Mouse (Mus musculus): Measurements from ENCODE around the gene Gm17334.
"Not testable (repeated sequence)": the region's sequence is repeated elsewhere in the genome, so short reads cannot be mapped to it uniquely, and the experiment has no call there.

The Gm17334 gene

DNA sequence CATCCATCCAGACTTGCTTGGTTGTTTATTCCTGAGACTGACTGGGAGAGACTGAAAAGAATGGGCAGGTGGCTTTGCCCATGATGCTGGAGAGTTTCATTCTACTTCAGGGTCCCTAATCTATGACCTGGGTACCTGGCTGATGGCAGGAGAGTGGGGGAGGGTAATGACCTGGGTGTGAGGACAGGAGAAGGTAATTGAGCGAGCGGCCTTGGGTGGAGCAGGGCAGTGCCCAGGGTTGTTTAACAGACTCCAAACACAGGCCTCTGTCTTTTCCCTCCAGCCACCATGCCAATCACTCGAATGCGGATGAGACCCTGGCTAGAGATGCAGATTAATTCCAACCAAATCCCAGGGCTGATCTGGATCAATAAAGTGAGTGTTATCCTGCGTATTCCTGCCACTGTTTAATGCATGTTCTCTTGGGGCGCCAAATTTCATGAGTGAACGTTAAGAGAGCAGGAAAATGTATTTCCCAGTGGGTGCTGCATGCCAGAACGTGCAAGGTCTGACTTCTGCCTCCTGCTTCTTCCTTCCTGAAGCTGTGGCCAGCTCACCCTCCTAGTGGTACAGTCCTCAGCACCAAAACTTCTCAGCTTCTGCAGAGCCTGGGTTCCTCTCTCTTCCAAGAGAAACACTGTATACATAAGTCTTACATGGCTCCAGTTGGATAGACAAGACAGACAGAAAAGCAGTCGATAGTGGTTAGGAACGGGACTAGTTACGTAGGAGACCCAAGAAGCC is 1.8 kb downstream of the Gm17334 start:
- no peak for DNase-seq (ENCODE audit: low spot score in 2 of 2)

DNA sequence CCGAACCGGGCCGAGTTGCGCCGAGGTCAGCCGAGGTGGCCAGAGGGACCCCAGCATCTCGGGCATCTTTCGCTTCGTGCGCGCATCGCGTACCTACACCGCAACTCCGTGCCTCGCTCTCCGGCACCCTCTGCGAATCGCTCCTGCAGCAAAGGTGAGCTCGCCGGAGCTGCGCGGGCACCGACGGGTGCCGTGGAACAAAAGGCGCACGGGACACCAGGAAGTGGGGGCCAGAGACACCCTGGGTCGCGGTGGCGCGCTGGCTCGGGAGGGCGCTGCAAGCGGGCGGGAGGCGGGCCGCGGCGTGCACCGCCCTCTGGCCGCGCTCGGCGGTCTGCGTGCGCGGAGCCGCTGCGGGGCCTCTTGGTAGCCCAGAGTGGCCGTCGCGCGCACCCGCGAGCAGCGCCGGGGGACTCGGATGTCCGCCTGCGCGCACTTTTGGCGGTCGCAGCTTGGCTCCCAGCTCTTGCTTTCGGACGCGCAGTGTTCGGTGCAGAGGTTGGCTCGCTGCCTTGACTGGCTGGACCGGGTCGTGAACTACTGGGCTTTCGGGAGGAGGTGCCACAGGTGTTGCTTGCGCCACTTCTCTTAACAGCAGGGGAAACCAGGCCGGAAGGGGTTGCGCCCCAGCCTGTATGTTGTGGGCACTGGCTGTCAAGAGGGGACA is 2.7 kb downstream of the Gm17334 start:
- peak; percentile 64 to 86 for DNase-seq (ENCODE audit: low spot score in 2 of 2)

DNA sequence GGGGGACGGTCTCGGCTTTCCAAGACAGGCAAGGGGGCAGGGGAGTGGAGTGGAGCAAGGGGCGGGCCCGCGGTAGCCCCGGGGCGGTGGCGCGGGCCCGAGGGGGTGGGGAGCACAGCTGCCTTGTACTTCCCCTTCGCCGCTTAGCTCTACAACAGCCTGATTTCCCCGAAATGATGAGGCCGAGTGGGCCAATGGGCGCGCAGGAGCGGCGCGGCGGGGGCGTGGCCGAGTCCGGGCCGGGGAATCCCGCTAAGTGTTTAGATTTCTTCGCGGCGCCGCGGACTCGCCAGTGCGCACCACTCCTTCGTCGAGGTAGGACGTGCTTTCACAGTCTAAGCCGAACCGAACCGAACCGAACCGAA is 3.2 kb downstream of the Gm17334 start, which contains the start of gene Irf1:
Gene Irf1, plus strand, starts transcription at position 255 of the 365 bp plus-strand sequence.
- DNase-seq (ENCODE audit: low spot score in 2 of 2): peak in 1 of 2 experiments; percentile 93

DNA sequence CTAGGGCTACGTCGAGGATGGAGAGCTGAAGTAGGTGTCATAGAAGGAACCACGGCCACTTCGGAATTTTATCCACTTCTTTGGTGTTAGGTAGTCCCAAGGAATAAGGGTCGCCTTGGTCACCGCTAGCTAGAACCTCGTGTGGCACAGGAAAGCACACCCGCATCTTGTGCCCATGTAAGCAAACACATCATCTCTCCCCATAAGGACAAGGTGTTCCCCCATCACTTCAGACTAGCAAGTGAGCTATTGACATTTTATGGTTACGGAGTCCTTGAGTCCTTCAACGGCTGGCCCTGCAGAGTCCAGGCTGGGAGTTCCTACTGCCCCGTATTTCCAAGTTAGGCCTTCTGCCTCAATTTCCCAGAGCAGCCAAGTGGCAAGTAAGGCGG is 3.8 kb downstream of the Gm17334 start:
- no peak for DNase-seq (ENCODE audit: low spot score in 2 of 2)

DNA sequence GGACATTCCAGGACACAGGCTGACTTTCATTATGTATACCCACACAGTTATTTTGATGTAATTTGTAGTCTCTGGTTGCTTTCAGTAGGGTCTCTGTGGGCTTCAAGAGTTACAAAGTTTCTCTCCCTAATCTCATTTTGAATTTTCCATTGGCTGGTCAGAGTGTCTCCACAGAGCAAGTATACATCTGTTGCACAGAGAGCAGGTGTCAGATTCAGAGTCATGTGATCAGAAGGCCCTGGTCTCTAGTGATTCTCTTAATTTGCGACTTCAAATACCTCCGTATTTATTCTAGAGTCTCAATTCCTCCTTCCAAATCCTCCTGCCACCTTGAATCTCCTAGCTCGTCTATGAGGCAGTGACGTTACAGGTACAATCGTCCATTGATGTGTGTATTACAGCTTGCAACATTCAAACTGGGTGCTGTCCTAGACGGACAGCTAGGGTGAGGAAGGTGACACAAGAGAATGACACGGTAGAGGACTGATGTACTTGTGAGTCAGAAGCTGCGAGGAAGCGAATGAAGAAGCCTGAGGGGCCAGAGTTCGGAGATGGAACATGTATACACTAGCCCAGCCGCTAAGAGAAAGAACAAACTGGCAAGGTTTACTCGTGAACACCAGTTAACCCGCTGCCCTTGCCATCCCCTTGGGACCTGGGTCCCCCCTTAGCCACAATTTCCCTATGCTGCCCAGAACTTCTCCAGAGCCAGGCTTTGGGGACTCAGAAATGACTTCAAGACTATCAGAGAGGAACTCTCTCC is 4.4 kb downstream of the Gm17334 start:
- DNase-seq (ENCODE audit: low spot score in 2 of 2): no peak

DNA sequence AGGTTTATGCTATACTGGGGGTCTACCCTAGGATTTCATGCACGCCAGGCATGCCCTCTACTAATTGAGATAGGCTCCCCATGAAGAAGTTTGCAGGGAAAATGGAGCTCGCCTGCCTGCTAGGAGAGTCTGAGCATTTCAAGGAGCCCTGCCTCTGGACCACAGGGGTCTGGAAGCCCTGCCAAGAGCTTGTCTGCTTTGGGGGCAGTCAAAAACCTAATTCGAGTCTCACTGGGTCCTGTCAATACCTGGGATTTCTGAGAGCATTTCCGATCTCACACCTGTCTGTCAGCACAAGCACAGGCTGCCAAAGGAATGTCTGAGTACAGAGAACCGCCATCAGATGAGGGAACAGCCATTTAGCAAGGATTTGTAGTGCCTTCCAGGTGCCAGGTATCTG is 8.4 kb downstream of the Gm17334 start:
- DNase-seq (ENCODE audit: low spot score in 2 of 2): no peak

DNA sequence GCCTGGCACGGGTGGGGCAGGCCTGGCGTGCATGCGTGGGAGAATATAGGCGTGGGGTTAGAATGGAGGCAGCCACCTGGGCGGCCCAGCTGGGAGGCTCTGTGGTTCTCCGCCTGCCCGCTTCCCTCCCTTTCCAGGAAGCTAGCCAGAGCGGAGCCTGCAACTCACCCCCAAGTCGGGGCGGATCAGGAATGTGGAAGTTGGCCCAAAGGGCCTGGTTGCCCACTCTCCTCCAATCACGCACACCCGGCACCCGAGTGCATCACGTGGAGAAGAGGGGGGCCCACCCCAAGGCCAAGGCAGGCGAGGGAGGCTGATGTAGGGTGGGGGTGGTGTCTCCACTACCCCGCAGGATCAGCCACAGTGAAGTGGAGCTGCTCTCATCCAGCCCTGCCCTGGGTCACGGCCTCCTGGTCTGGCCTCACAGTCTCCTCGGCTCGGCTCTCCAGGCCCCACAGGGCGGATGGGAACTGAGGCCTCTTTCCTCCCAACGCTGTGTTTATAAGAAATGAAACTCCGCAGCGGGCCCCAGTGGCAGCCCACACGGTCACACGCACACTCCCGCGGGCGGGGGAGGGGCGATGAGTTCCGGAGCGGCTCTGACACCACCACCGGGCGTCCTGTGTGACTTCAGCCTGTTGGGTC is 9.4 kb downstream of the Gm17334 start:
- DNase-seq (ENCODE audit: low spot score in 2 of 2): peak; percentile 80 to 91

DNA sequence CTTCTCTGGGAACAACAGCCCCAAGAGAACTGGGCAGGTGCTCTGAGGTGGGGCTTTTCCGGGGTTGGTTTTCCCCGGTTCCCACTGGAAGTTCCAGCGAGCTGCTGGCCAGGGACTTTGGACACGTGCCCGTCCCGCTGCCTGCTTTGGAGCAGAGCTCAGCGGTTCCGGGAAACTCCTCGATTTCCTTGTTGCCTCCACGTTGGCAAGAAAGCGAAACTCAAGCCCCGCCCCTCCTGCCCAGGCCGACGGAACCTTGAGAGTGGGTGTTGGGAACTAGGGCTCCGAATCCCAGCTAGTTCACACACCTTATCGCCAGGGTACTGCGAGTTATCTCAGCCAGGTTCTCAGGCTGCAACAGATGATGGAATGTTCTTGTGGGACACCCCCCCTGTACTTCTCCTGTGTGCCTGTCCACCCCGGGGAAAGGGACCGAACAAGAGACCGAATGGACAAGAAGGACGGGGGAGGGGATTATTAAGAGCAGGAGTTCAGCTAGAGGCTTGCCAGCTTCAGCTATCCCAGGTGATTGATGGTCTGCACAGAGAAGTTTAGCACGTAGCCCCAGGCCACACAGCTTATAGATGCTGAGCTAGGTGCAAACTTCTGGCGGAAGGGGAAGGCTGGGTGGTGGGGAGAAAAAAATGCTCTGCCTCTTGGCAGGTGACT is 10.0 kb downstream of the Gm17334 start:
- DNase-seq (ENCODE audit: low spot score in 2 of 2): peak; percentile 83 to 84

DNA sequence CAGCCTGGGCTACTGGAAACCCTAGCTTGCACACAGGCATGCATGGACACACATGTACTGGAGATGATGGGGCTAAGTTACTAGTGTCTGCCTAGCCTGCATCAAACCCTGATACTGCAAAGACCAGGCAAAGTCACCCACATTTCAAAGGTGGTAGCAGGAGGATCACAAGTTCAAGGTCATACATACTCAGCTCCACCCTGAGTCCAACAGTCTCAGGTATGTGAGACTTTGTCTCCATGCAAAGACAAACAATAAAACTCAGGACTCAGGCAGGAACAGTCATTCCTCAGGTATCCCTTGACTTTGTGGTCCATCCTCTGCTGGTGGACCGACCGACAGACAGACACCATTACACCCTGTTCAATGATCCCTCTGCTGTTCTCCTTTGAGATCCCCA is 10.6 kb downstream of the Gm17334 start:
- DNase-seq (ENCODE audit: low spot score in 2 of 2): no peak

DNA sequence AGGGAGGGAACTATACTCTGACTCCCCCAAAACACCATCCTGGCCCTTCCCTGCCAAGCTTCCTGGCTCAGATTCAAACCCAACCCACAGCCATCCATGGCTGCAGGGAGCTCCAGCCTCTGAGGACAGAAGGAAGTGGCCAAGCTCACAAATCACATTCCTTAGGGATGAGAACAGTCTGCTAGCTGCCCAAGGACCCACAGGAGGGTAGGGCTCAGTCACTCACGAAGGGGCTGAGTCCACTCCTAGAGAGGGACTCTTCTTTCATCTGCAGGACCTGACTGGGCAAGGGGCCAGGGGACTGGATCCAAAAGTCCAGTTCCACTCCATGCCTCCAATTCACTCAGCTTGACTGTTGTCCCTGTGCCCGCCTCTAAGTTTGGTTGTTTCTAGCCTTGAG is 11.2 kb downstream of the Gm17334 start:
- DNase-seq (ENCODE audit: low spot score in 2 of 2): peak in 1 of 2 experiments; percentile 56

DNA sequence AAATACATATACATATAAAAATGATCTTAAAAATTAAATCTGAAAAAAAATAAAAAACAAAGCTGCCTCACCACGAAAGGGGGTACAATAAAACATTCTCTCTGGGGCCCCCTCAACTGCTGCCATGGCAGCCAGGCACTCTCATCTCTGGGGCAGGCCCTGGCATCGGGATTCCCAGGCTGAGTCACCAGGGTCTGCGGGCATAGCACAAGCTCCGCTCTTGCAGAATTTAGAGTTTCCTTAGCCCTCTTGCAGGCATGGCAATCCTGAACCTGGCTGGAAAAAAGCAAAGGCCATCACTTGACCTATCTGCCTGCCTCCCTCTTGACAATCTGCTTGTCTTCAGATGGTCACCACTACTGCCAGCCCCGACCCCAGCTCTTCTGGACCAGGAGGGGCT is 11.7 kb downstream of the Gm17334 start:
- no peak for DNase-seq (ENCODE audit: low spot score in 2 of 2)

DNA sequence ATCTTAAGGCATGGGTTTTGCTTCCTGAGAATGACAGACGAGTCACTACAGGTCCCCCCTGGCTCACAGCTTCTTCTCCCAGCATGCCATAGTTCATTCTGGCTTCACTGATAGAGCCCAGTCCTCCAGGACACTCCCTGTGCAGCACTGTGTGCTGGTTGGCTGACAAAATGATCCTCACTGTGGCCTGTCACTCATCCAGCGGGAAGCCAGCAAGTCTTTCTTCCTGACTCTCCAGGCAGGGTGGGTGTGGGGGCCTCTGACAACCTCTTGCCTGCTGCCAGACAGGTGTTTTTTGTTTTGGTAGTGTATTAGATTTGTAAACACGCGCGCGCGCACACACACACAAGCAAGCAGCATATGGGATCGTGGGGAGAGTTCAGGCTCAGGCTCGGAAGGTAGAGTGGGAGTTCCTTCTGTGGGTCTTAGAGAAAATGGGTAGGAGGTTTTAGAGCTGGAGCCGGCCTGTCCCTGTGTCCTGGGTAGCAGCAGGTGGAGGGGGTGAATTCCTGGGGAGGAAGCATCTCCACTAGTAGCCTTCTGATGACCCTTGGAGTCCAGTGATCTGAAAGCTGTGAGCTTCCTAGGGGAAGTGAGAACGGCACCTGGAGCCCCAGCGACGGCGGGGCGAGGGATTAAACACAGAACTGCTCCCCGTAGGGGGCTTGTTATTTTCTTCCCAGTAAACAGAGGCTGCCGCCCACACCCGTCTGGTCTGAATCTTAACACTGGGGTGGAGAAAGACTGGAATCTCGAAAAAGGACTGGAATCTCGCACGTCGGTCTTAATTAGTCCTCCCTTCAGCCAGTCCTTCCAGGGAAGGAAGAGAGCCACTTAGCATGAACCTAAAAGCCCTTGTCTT is 13.2 kb downstream of the Gm17334 start:
- DNase-seq (ENCODE audit: low spot score in 2 of 2): no peak

DNA sequence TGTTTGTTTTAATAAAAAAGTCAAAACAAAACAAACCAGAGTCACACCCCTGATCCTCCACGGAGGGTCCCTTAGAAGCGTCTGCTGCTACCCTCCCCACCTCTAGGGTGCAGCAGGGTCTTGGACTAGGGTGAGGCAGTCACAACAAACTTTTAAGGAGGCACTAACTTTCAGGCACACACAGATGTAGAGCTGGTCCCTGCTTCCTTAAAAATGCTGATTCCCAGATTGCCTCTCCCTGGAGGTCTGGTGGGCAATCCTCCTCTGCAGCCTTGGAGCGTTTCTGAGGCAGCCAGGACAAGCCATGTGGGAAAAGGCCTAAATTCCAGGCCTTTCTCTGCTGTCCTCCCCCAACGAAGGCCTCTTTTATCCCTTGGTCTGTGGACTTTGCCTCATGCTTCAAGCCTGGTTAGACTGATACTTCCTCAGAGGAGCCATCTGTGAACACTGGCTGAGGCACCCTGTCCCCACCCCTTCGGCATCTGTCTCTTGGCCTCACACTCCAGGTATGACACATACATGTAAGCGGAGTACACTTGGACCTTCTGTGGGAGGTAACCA is 14.1 kb downstream of the Gm17334 start:
- no peak for DNase-seq (ENCODE audit: low spot score in 2 of 2)

DNA sequence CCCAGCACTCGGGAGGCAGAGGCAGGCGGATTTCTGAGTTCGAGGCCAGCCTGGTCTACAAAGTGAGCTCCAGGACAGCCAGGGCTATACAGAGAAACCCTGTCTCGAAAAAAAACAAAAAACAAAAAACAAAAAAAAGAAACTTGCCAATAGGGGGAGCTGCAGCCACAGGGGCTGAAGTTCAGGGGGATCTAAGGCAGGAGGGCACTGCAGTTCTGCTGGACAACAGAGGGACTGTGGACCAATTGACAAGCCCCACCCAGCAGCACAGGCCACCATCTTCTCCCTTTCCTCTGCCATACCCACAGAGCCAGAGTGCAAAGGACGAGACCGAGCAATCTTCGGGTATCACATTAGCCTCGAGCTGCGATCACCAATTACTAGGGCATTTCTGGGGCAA is 15.0 kb downstream of the Gm17334 start:
- not testable (repeated sequence) for DNase-seq (ENCODE audit: low spot score in 2 of 2)

DNA sequence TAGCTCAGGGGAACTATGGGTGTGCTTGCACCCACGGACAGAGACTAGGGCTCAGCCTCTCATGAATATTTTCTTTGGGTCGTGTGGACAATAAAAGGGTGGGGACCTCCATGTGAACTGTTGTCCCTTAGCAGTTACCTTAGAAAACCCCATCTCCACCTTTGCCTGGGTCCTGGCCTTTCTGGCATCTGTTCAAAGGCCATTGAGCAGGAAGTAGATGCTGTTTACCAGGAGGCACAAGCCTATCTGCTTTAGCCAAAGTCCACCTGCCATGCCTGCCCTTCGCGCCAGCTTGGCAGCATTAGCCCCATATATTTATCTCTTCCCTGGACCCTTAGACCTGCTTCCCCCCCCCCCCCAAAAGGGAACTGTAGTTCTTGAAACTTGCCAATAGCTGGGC is 15.4 kb downstream of the Gm17334 start:
- DNase-seq (ENCODE audit: low spot score in 2 of 2): no peak

DNA sequence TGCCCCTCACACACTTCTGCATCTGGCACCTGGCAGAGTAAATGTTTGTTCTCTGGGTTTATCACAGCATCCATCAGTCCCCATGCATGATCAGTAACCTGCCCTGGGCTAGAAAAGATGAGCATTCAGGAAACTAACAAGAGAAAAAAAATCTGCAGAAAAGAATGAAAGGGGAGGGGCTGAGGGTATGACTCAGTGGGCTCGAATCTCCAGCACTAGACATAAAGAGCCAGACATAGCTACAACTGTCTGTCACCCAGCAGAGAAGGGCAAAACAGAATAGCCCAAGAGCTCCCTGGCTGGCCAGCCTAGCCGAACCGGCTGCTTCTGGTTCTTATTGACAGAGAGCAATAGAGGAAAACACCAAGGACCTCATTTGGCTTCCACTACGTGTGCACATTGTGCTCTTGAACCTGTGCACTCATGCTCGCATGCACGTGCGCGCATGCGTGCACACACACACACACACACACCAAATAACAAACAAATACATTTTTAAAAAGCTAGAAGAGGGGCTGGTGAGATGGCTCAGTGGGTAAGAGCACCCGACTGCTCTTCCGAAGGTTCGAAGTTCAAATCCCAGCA is 17.9 kb downstream of the Gm17334 start:
- no peak for DNase-seq (ENCODE audit: low spot score in 2 of 2)

DNA sequence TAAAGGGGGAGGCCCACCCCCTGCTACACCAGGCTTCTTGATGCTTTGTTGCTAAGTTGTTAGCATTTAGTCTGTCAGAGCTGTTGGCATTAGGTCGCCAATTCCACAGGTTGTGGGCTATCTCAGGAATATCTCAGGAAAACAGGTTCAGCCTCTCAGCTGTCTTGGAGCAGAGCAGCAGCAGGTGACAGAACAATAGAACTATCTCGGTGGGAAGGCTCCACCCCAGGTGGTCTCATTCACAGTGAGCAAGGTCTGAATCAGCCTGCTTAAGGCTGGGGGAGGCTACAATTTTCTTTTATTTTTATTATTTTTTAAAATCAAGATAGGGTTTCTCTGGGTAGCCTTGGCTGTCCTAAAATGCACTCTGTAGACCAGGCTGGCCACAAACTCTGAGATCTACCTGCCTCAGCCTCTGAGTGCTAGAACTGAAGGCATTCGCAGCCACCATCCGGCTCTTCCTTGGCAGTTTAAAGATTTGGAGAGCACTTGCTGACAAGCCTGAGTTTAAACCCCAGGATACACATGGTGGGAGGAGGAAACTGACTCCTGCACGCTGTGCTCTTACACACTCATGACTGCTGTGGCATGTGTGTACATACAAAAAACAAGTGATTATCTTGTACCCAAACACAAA is 23.2 kb downstream of the Gm17334 start:
- no peak for DNase-seq (ENCODE audit: low spot score in 2 of 2)

DNA sequence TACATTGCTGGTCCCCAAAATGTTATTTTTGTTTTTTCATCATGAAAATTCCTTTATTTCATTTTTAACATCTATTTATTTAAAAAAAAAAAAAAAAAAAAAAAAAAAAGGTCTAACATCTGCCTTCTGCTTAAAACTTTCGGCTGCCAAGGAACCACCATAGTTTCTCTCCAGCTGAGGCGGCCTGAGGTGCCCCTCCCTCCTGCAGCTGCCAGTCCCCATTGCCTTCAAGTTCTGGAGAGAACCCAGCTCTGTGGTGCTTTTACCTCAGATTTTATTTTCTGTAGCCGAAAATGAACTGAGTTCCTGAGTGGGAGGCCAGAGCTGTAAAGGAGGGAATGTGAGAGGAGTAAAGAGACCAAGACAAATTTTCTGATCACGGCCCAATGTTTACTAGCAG is 23.7 kb downstream of the Gm17334 start:
- DNase-seq (ENCODE audit: low spot score in 2 of 2): no peak

DNA sequence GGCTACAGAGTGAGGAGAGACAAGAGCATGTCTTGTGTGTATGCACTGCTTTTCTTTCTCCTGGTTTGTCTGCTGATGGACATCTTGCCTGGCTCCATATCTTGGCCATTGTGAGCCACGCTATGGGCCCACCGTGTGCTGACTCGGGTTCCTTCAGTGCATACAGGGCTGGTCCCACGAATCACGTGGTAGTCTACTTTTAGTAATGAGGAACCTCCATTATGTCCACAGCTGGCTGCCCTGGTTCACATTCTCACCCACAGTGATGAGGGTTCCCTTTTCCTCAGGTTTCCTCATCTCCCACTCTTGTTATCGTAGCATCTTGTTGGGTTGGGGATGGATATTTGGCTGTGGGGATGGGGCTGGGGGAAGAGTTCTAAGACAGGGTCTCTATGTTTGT is 24.4 kb downstream of the Gm17334 start:
- no peak for DNase-seq (ENCODE audit: low spot score in 2 of 2)

DNA sequence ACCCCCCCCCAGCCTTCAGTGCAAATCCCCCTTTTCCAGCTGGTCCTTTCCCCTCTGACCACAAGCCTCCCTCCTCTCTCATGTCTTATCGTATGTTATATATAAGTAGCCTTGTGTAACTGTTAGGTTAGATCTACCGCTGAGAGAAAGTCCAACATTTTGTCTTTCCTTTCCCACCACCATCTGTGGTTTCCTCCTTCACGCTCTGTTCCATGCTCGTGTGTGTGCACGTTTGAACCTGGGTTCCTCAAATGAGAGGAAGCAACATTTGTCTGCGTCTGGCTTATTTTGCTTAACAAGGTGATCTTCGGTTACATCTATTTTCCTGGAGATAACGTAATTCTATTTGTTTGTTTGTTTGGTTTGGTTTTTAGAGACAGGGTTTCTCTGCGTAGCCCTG is 25.0 kb downstream of the Gm17334 start:
- no peak for DNase-seq (ENCODE audit: low spot score in 2 of 2)

Data from urinary bladder, adult 18-20 months (tissue).